Mouse (Mus musculus) left cerebral cortex, adult 8-10 months (tissue): ENCODE data around the gene 3110082I17Rik. TPM values are rescaled to one million over a fixed set of nuclear protein-coding genes. Genes with fewer than 3 reads are reported as not detected.

ENCODE experiments used
- DNase-seq, 2 experiments: peaks; one replicate each; pipeline ENCODE4 v3.0.0; 2022; ENCODE audit warnings: low spot score in 2 of 2
- total RNA-seq, 4 experiments: library from RNA; stranded (reverse); gene quantifications; 2 replicates each; pipeline ENCODE4 v1.2.4; 2022

The 3110082I17Rik gene
- 10 to 100 TPM; 12.6 to 16.6 (median 15.2) TPM for total RNA-seq

DNA sequence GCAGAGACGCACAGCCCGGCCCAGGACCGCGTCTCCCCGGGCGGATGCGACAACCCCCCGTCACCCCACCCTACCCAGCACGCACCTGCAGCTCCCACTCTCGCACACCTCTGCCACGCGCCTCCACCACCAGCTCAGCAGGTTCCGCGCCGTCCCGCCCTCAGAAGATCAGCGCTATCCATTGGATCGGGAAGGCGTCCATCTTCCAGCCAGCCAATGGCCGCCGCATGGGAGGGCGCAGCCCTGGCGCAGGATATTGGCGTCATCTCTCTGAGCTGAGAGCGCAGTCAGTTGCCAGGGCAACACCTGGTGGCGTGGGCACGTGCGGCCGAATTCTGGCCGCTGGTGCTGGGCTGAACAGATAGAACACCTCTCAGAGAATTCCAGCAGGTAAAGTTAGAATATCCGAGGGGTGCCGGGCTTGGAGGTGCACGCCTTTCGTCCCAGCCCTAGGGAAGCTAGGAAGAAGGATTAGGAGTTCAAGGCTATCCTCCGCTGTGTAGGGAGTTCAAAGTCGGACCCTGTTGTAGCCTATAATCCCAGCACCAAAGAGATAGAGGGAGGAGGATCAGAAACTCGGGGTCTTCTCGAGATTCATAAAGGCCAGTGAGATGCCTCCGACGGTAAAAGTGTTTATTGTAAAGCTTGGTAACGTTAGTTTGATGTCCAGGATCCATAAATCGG is at the start of gene 3110082I17Rik:
TSS of gene 3110082I17Rik (minus strand) at position 144 of the 684 bp plus-strand sequence.
- DNase-seq, result peak; percentile 97 to 99

DNA sequence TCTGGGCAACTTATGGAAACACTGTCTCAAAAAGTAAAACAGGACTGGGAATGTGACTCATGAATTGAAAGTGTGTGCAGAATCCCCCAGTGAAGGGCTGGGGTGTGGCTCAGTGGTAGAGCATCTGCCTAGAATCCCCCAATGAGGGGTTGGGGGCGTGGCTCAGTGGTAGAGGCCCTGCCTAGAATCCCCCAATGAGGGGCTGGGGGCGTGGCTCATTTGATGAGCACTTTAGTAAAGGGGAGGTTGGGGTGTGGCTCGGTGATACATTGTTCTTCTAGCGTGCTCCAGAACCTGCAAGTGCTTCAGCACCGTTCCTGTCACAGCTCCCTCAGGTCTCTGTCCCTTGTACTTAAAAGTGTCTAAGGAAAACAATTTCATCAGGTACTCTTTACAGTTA is 45.9 kb upstream of the 3110082I17Rik start:
- no peak for DNase-seq

DNA sequence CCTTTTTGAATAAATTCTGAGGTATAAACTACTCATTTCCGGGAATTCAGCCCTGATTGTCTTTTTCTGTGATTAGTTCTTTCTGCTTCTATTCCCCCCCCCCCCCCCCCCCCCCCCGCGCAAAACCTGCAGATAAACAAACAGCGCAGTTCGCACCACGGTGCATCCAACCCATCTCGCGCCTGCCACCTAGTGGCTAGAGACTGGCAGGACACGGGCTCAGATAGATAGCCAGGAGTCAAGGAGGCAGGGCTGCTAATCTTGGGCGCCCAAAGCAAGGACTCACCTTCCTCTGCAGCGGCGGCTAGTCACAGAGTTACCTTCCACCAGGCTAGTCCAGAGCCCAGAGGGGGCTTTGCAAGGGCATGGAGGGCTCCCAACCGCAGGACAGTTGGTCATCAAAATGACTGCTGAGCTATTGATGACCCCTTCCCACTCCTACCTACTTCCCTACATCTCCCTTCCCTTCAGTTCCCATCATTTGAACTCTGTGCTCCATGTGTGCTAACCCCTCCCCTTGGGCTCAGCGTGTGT is 44.8 kb upstream of the 3110082I17Rik start:
- peak; percentile 33 to 38 for DNase-seq

DNA sequence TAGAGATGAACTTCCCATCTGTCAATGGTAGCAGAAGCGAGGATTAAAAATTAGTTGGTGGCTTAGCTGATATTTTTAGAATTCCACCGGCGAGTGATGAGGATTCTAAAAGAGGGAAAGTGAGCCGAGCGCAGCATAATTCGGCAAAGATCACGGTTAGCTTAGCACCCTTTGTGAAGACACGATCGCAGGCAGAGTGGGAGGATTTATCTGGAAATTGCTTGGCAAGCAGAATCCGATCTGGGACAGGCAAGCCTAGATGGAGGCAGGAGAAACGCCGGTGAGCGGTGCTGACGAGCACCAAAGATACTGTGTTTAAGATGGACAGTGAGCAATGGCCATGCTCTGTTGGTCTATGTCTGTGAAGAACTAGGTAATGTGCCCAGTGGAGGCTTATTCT is 42.0 kb upstream of the 3110082I17Rik start:
- peak in 1 of 2 experiments; percentile 38 for DNase-seq

DNA sequence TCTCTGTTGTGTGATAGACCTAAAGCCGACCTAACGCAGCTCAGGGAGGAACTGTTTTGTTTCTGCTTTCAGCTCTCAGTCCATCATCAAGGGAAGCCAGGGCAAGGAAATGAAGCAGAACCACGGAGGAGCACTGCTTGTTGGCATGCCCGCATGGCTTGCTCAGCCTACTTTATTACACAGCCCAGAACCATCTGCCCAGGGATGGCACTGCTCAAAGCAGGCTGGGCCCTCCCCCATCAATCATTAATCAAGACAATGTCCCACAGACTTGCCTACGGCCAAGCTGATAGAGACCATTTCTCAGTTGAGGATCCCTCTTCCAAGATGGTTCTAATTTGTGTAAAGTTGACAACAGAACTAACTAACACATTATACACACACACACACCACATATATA is 38.5 kb upstream of the 3110082I17Rik start:
- DNase-seq, result no peak

DNA sequence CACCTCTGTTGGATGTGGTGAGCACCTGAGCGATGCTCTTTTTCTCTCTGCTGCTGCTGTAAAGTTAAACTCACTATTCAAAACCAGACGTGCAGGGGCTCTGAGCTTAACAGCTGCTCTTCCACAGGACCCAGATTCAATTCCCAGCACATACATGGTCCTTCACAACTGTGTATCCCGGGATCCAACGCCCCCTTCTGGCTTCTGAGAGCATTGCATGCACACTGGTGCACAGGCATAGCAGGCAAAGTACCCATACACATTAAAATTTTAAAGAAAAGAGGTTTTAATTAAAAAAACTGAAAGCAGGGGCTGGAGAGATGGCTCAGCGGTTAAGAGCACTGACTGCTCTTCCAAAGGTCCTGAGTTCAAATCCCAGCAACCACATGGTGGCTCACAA is 36.6 kb upstream of the 3110082I17Rik start:
- DNase-seq, result no peak

DNA sequence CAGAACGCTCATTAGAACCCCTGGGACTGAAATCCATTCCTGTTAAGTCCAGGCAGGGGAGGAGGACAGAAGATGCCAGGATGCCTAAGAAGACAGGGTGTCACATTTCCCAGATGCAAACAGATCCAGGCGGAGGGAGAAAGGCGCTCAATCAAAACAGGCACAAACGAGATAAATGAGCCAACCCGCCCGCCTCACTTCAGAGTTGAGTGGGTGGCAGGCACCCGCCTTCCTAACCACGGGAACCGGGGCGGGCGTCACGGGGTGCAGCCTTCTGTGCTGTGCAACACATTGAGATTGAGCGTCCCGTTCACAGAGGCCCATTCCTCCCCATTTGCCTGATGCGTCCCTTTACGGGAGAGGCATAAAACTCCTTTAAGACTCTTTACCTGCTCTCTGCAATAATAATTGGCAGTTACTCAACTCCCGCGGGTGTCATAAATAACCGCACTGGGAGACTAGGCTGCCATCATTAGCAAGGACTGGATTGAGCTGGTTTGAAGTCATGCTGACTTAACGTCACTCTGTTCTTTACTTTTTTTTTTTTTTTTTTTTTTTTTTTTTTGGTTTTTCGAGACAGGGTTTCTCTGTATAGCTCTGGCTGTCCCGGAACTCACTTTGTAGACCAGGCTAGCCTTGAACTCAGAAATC is 34.8 kb upstream of the 3110082I17Rik start:
- DNase-seq, result peak in 1 of 2 experiments; percentile 20

DNA sequence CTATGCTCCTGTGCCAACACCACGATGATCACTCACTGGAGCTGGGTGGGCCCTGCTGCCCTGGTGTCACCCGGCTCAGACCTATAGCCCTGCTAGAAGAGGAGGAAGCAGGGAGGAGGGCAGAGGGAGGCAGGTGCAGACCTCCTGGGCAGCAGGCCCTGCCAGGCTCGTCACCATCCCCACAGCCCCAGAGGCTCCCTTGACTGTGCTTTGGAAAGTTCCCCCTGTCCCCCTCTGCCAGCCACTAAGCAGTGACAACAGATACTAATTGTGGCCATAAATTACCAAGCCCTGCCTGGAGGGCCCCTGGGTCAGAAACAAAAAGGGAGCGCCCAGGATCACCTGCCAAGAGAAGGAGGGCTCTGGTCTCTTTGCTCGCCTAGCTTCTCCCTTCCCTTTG is 33.4 kb upstream of the 3110082I17Rik start:
- DNase-seq, result no peak

DNA sequence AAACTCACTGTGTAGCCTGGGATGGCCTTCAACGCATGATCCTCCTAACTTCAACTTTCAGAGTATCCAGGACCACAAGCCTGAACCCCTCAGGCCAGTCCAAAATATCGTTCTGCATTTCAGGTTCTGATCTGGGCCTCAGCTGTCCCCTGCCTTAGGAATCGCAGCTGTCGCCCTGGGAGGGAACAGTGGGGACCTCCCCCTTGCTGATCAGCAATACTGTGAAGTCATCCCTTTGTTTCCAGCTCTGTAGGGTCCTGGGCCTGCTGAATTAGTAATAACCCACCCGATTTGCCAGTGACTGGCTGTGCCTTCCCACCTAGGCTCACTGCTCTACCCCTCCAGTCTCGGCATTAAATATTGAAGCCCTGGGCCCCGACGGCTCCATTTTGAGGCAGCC is 31.0 kb upstream of the 3110082I17Rik start:
- DNase-seq, result no peak

DNA sequence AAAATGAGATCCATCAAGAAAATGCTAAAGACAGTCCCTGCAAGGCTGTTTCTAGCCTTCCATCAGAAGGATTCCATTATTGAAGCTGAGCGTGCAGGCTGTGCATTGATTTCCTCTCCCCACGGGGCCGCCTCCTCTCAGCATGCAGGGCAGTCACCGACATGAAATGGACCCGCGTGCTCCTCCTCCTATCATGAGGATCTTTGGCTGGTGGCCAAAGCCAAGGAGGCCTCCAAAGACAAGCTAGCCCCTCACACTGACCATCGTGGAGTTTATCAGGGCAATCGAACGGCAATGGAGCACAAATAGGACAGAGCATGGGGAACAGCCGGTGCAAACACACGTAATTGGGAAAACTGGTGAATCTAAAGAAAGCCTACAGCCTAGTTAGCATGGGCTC is 29.8 kb upstream of the 3110082I17Rik start:
- no peak for DNase-seq

DNA sequence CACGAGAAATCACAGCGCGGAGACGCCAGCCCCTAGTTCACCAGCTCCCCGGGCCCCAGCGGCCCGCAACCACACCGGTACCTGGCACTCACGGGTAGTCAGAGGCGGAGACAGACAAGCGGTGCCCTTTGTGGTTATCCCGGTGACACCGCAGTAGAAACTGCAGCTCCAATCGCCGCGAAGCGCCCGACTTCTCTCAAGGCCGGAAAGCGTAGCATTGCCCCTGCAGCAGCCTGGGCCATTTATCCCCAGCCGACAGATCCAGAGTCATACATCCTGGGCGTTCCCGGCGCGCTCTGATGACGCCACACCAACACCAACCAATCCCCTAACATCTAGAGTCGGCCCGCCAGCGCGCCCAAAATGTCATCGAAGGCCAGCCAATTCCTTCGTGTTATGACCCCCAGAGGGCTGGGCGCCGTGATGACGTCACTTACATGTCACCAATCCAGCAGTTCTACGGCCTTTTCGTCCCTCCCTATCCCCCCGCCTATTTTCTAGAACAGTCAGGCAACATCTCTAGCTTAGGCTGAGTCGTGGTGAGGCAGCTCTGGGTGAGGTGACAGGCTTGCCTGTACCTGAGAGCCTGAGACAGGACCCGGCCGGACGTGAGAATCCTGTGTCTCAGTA is 24.0 kb upstream of the 3110082I17Rik start, which contains the start of gene Zfand2a:
TSS of gene Zfand2a (minus strand) at position 365 of the 630 bp plus-strand sequence.
- DNase-seq, result peak; percentile 99 to 100

DNA sequence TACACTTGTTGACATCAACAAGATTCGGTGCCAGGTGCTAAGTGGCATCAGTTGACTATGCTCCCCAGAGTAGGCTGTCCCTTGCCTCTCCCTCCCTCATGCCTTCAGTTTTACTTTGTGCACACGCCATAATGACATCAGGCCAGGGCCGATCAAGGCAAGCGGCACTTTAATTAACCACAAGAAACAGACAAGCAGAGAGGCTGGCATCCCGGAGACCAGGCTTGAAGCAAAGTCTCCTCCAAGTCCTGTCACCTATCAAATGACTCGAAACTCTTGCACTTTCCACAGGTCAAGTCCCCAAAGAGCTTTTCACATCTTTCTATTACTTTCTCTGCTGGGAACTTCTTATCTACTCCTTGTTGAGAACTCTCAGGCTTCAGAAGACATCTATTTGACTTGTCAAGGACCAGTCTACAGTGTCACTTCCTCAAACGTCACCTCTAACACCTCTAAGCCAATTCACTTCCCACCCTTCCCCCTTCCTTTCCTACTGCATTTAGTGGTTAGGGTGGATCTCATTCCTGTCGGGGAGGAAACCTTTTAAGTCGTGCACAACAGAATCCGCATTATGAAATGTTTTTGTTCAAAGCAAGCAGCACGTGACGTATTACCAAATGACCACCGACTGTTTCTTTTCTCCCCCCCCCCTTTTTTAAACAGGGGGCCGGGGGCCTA is 23.0 kb upstream of the 3110082I17Rik start:
- no peak for DNase-seq

DNA sequence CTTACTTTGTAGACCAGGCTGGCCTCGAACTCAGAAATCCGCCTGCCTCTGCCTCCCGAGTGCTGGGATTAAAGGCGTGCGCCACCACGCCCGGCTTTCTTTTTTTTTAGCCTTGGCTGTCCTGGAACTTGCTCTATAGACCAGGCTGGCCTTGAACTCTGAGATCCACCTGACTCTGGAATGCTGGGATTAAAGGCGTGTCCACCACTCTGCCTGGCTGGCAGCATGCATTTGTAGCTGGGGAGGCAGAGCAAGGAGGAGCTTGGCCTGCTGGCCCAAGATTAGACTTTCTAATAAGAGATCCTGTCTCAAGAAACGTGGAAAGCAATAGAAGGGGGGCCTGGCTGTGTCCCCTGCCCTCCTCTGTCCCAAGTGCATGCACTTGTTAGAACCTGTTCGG is 20.1 kb upstream of the 3110082I17Rik start:
- DNase-seq, result no peak

DNA sequence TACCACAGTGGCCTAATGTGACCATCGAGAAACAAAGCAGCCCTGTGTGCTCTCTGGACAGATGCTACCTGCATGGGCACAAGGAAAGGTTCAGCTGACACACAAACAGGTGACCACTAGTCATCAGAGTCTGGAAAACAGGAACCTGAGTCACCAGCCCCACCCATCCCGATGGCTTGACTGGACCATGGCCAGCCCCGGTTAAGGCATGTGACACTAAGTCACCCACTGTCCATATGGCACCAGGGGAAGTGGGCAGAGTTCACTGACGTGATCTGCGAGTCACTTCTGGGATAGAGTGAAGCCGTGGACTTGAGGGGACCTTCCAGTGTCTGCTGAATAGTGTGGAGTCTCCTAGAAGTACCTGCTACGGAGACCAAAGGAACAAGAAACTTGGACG is 18.8 kb upstream of the 3110082I17Rik start:
- DNase-seq, result no peak

DNA sequence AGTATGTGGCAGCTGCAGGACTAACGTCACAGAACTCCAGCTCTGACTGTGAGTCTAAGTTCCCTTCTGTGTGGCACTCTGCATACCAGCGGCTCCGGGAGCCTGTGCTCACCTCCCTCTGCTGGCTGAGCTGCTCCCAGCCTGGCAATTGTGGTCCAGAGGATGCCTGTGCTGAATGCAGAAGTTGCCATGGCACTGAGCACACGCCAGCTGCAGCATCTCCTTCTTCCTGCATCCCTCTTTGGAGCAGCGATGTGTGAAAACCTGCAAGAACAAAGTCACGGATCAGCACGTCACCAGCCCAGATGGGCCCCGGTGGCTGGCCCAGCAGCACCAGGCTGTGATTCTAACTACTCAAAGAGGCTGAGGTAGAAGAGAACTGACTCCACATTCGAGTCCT is 14.4 kb upstream of the 3110082I17Rik start:
- peak in 1 of 2 experiments; percentile 53 for DNase-seq

DNA sequence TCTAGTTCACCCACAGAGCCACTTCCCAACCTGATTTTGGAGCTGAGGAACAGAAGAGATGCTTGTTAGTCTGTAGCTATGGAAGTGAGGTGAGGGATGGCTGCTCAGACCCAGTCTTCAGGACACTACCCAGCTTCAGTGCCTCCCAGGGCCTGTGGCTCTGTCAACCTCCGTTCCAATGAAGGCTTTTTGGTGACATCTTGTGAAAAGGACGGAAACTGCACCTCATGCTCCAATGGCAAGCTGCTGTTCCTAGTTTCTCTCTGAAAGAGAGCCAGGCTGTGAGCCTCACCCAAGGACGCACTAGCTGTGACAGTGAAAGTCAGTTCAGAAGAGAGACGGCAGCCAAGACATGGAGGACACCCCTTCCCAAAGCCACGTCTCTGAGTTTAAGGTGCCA is 7.7 kb upstream of the 3110082I17Rik start:
- DNase-seq, result no peak

DNA sequence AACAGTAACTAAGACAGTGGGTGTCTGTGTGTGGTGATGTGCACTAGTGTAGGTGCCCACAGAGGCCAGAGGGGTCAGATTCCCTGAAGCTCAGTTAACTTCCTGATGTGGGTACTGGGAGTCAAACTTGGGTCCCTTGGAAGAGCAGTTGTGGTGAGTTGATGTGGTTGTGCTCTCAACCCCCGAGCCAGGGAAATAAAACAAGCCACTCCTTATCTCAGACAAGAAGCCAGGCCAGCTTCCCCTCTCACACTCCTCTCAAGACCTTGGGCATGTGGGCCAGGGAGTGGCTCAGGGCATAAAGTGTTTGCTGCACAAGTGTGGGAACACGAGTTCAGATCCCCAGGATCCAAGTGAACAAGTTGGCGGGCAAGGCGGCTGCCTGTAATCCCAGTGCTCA is 6.5 kb upstream of the 3110082I17Rik start:
- no peak for DNase-seq

DNA sequence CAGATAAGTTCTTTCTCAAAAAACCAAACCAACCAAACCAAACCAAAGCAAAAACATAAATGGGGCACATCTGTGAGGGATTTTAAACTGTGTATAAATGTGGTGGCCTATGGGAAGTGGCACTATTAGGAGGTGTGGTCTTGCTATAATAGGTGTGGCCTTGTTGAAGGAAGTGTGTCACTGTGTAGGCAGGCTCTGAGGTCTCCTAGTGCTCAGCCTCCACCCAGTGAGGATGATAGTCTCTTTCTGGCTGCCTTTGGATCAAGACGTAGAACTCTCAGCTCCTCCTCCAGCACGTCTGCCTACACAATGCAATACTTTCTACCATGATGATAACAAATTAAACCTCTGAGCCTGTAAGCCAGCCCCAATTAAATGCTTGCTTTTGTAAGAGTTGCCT is 6.0 kb upstream of the 3110082I17Rik start:
- no peak for DNase-seq

DNA sequence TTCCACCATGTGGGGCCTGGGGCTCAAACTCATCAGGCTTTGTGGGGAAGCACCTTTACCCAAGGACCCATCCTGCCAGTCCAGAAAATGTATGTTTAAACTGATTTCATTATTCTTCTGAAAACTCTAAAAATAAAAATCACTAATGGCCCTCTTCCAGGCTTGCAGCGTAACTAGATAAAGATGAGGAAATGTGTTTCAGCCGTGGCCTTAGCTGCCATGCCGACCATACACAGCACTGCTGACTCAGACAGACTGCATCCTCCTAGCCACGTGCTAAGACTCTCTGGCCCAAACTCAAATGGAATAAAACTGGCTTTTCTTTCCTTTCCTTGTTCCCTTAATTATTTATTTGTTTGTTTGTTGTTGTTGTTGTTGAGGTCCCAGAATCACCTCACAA is 4.5 kb upstream of the 3110082I17Rik start:
- no peak for DNase-seq

DNA sequence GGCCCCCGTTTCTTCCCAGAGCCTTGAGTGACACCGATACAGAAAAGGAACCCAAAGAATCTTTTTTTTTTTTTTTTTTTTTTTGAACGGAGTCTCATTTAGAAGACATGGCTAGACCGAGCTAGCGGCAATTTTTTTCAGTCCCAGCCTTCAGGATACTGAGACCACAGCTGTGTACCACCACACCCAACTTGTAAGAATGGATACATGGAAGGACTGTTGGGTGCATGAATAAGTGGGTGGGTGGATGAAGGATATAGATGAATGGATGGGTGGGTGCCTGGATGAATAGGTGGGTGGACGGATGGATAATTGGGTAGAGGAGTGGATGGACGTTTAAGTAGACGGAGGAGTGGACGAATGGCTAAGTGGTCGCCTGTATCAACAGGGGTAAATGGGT is 389 bp downstream of the 3110082I17Rik start:
- no peak for DNase-seq

DNA sequence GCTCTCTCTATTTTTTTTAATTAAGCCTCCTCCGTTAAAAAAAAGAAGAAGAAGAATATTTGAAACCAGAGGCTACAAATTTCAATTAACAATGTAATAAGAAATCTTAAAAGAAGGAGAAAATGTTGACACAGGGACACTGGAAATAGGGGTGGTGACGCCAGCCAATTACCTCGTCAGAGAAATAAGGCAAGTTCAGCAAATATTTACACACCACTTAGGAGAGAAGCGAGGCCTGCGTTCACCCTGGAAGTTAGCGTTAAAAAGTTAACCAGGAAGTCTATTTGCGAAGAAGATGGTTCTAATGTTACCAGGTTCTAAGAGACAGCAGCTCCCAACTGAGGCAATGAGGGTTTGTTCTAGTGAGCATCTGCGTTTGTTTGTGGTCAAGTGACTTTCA is 3.1 kb downstream of the 3110082I17Rik start:
- no peak for DNase-seq

DNA sequence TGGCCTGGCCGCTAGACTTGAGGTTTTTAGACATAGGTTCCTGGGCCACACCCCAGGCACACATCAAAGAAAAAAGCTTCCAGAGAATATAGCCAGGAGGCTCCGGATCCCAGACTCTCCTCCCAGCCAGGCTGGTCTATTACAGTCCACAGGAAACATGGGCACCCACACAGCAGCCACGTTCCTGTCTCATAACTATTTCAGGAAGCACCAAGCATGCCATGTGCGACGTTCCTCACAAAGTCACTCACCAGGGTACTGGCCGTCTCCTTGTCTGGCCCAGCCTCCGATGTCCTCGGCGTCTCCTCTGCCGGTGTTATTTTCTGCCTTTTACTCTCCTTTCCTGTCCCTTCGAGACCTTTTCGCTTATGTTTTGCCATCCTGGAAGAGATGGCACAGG is 5.2 kb downstream of the 3110082I17Rik start:
- DNase-seq, result peak in 1 of 2 experiments; percentile 45
